Mouse (Mus musculus): ENCODE results near the gene Arhgap21. TPM values are rescaled to one million over a fixed set of nuclear protein-coding genes. Genes with fewer than 3 reads are reported as not detected.

Arhgap21 gene
- polyA plus RNA-seq, 1 experiment, result 12.6 TPM

DNA sequence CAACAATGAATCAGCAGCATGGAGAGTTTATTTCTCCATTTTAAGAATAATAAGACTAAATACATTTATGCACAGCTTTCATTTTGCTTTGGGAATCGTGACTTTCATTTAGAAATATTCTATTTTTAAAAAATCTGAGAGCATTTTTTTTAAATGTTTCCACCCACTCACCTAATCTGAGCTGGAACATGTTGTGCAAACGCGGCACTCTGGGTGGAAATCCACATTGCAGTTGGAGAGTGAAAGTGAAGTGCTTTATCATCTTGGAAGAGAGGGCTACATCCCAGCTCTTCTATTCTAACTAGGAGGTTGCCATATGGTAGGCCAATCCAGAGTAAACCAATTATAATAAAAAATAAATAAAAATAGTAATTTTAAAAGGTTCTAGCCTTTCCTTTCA, 4.8 kb upstream of the Arhgap21 start:
- H3K4me3 ChIP-seq (ENCODE audit: low read depth, low read length), result no peak overlapping the region

DNA sequence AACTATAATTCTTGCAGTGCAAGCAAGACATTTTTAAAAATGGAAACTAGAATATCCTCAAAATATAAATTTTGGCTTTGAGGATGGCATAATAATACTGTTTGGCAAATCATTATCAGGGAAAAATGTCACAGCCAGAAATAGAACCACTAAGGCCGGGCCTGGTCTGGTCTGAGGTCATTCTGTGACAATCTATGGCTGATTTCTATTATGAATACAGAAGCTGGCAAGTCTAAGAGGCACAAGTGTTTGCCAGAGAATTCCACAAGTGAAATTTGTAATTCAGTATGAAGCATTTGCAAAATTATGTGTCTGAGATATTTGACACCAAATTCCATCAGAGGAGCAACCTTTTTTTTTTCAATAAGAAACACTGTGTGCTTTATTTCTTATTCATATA, 3.5 kb upstream of the Arhgap21 start:
- Histone ChIP-seq H3K36me3 (ENCODE audit: control insufficient read depth, insufficient read depth, low read length) (no peaks in the 10 kb centered on the region), H3K4me3 (ENCODE audit: low read depth, low read length) (no peak overlapping the region), H3K27ac (ENCODE audit: insufficient read depth, low read depth, low read length) (no peak overlapping the region), H3K27me3 (ENCODE audit: control insufficient read depth, insufficient read depth, low read length) (no peaks in the 10 kb centered on the region), H3K4me1 (ENCODE audit: control insufficient read depth, insufficient read depth, insufficient read length, low read length) (no peaks in the 10 kb centered on the region)
- WGBS, result 59% methylated on average over 1 of the region's 1 CpGs
- TF ChIP-seq CTCF (IDR thresholded peaks at IDR 0.05; ENCODE audit: extremely low read depth, insufficient read length, insufficient replicate concordance, low read depth, low read length), result no peak
- TF ChIP-seq POLR2A (IDR thresholded peaks at IDR 0.05; ENCODE audit: low read depth, low read length), result no peak

More for the DNA sequence above, 4.8 kb upstream of the Arhgap21 start:
- Histone ChIP-seq H3K4me1 (ENCODE audit: control insufficient read depth, insufficient read depth, insufficient read length, low read length) (no peaks in the 10 kb centered on the region), H3K36me3 (ENCODE audit: control insufficient read depth, insufficient read depth, low read length) (no peaks in the 10 kb centered on the region), H3K27ac (ENCODE audit: insufficient read depth, low read depth, low read length) (no peak overlapping the region), H3K27me3 (ENCODE audit: control insufficient read depth, insufficient read depth, low read length) (no peaks in the 10 kb centered on the region)
- 76% methylated on average over 3 of the region's 3 CpGs for WGBS
- TF ChIP-seq CTCF (IDR thresholded peaks at IDR 0.05; ENCODE audit: extremely low read depth, insufficient read length, insufficient replicate concordance, low read depth, low read length) (no peak), POLR2A (IDR thresholded peaks at IDR 0.05; ENCODE audit: low read depth, low read length) (no peak)

DNA sequence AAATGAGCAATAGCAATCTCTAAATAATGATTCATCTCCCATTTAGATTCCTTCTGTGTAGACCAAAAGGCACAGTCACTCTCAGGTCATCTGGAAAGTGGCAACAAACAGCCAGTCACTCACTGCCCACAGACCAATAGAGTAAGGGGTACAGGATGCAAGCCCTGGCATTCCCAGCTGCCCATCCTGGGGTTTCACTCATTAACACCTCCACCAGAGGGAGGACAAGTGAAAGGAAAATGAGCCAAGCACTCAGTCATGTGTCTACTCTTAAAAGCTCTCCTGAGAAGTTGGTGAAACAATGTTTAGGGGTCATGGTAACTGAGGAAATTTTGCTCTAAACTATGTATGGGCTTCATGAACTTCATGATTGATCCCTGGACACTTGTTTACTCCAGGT, 2.9 kb upstream of the Arhgap21 start:
- H3K4me3 ChIP-seq (ENCODE audit: low read depth, low read length), result no peak overlapping the region
- no peaks in the 10 kb centered on the region for H3K27me3 ChIP-seq (ENCODE audit: control insufficient read depth, insufficient read depth, low read length)
- no peaks in the 10 kb centered on the region for H3K36me3 ChIP-seq (ENCODE audit: control insufficient read depth, insufficient read depth, low read length)
- no peak for TF ChIP-seq CTCF (IDR thresholded peaks at IDR 0.05; ENCODE audit: extremely low read depth, insufficient read length, insufficient replicate concordance, low read depth, low read length)
- TF ChIP-seq POLR2A (IDR thresholded peaks at IDR 0.05; ENCODE audit: low read depth, low read length), result no peak
- H3K4me1 ChIP-seq (ENCODE audit: control insufficient read depth, insufficient read depth, insufficient read length, low read length), result no peaks in the 10 kb centered on the region
- H3K27ac ChIP-seq (ENCODE audit: insufficient read depth, low read depth, low read length), result no peak overlapping the region

DNA sequence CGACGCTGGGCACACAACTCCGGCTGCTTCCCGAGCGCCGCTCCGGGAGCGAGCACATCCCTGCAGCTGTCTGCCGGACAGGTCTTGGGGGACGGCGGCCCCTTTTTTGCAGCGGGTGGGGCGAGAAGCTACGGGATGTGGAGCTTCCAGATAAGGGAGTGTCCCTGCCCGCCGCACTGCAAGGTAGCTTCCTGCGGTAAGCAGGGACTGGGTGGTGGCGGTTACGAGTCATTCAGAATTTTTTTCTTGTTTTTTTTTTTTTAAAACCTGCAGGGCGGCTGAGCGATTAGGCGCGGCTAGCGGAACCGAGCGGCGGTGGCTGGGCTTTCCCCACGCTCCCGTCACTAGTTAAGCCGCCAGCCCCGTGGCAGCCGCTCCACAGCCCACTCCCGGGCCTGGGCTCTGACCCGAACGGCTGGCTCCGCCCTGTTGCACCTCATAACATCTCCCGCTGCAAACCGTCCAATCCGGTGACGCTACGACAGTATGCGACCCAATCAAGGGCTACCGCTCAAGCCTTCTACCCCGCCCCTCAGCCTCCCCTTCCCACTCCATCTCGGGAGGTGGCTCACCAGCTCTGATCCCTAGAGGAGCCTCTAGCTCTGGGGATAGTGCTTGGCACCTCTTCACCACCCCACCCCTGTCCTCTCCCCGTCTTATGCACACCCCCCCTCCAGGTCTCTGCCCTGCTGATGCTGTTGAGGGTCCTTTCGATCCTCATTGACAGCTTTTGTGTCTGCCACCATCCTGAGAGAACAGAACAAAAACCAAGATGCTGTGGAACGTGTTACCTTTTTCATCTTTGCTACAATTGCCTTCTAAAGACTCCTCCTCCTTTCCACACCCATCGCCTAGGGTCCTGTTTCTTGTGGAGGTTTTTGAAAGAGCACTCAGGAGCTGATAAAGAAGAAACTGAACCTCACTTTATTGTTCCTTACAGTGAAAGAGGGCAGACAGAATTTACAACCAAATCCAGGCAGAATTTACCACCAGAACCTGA, 820 bp upstream of the Arhgap21 start:
- Histone ChIP-seq H3K27me3 (ENCODE audit: control insufficient read depth, insufficient read depth, low read length) (no peaks in the 10 kb centered on the region), H3K4me1 (ENCODE audit: control insufficient read depth, insufficient read depth, insufficient read length, low read length) (peaks cover under 1% of the 10 kb centered on the region; the same call in 1 of the 2 replicates), H3K36me3 (ENCODE audit: control insufficient read depth, insufficient read depth, low read length) (no peaks in the 10 kb centered on the region), H3K4me3 (ENCODE audit: low read depth, low read length) (peak overlapping the region; percentile 94), H3K27ac (ENCODE audit: insufficient read depth, low read depth, low read length) (peak overlapping the region; percentile 95)
- TF ChIP-seq CTCF (IDR thresholded peaks at IDR 0.05; ENCODE audit: extremely low read depth, insufficient read length, insufficient replicate concordance, low read depth, low read length) (no peak), POLR2A (IDR thresholded peaks at IDR 0.05; ENCODE audit: low read depth, low read length) (peak; percentile 81)
- under 1% methylated on average over 49 of the region's 49 CpGs for WGBS

DNA sequence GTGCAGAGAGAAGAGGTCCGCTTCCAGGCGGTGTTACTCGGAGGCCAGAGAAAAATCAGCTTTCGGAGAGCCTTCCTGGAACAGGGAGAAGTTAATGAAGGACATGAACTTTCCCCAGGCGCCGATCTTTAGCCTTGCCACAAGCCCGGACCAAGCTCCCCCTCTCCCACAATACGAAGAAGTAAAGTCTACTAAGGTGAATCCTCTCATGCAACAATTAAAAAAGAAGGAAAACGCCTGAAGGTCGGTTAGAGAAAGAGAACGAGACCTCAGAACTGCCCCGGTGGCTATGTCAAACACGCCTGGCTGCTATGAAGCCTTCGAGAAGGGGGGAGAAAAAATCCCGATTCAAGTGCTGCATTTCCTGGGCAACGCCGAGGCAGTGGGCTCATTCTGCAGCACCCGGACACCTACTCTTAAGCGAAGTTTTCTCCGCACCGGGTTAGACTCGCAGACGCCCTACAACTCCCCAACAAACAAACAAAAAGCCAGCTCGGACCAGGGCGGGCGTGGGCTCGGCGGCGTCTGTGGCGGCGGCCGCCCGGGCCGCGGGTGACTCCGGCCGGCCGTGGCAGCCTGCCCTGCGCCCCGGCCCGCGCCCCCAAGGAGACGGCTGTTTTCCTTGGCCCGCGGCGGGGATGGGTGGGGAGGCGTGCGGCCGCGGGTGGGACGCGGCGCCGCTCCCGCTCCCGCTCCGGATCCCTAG, 882 bp downstream of the Arhgap21 start:
- H3K4me1 ChIP-seq (ENCODE audit: control insufficient read depth, insufficient read depth, insufficient read length, low read length), result peaks cover 7% of the 10 kb centered on the region; the same call in 1 of the 2 replicates
- H3K36me3 ChIP-seq (ENCODE audit: control insufficient read depth, insufficient read depth, low read length), result no peaks in the 10 kb centered on the region
- under 1% methylated on average over 57 of the region's 57 CpGs for WGBS
- TF ChIP-seq POLR2A (IDR thresholded peaks at IDR 0.05; ENCODE audit: low read depth, low read length), result no peak
- no peak for TF ChIP-seq CTCF (IDR thresholded peaks at IDR 0.05; ENCODE audit: extremely low read depth, insufficient read length, insufficient replicate concordance, low read depth, low read length)
- H3K4me3 ChIP-seq (ENCODE audit: low read depth, low read length), result peak overlapping the region; percentile 94
- peak overlapping the region; percentile 76 for H3K27ac ChIP-seq (ENCODE audit: insufficient read depth, low read depth, low read length)
- H3K27me3 ChIP-seq (ENCODE audit: control insufficient read depth, insufficient read depth, low read length), result no peaks in the 10 kb centered on the region

DNA sequence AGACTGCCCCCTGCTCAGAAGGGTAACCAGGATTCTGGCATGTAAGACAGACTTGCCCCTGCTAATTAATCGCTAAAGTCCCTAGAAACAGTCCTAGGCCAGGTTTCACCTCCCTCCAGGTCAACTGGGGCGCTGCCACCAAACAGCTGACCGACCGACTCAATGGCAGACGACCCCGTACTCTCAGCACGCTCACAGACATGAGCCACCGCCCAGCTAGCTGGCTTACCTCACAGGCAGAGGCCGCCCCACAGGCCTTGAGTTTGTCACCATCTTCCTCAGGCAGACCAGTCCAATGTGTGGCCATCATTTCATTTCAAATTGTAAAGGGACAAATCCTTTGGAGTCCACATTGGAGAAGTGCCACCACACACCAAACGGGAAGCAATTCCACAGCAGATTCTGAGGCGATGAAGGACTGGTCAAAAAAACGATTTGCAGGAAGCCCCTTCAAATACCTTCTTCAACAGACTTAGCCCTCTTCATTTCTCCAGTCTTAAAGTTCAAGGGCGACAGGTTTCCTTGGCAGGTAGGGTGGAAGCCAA, 1.5 kb downstream of the Arhgap21 start:
- peak overlapping the region; percentile 76 for H3K27ac ChIP-seq (ENCODE audit: insufficient read depth, low read depth, low read length)
- H3K4me3 ChIP-seq (ENCODE audit: low read depth, low read length), result peak overlapping the region; percentile 94
- no peaks in the 10 kb centered on the region for H3K36me3 ChIP-seq (ENCODE audit: control insufficient read depth, insufficient read depth, low read length)
- no peak for TF ChIP-seq POLR2A (IDR thresholded peaks at IDR 0.05; ENCODE audit: low read depth, low read length)
- no peak for TF ChIP-seq CTCF (IDR thresholded peaks at IDR 0.05; ENCODE audit: extremely low read depth, insufficient read length, insufficient replicate concordance, low read depth, low read length)
- H3K4me1 ChIP-seq (ENCODE audit: control insufficient read depth, insufficient read depth, insufficient read length, low read length), result peaks cover 11% of the 10 kb centered on the region; the same call in 1 of the 2 replicates
- no peaks in the 10 kb centered on the region for H3K27me3 ChIP-seq (ENCODE audit: control insufficient read depth, insufficient read depth, low read length)
- 6% methylated on average over 13 of the region's 13 CpGs for WGBS
